Mouse (Mus musculus) megakaryocyte, embryonic 14.5 days (primary cell): ENCODE data around the gene Xylt2.

Source experiments
- FLI1 ChIP-seq: IDR thresholded peaks from 2 replicates; pipeline ENCODE4 v1.6.1; 2012; ENCODE audit warnings: low read length, inconsistent platforms, mixed read lengths
- GATA1 ChIP-seq: IDR thresholded peaks from 3 replicates; pipeline ENCODE4 v1.6.1; 2012; ENCODE audit warnings: mixed read lengths, low read length, inconsistent platforms, borderline replicate concordance

- TF ChIP-seq GATA1, result no peak
- TF ChIP-seq FLI1, result no peak
Measured at GRCm38 (mm10) chr11:94704020-94704419, 26.7 kb upstream of the Xylt2 start.
